Mouse (Mus musculus): ENCODE data around the gene Krt4. TPM values are rescaled to one million over a fixed set of nuclear protein-coding genes. Genes with fewer than 3 reads are reported as not detected.

The Krt4 gene
- total RNA-seq (2021) = not detected

GRCm38 (mm10) chr15:101924635-101925034 is at the start of gene Krt4:
Krt4 (minus strand) TSS chr15:101924735.
- intact Hi-C loops (cut with DNase I) = no loop called here
- no peak for DNase-seq

DNA sequence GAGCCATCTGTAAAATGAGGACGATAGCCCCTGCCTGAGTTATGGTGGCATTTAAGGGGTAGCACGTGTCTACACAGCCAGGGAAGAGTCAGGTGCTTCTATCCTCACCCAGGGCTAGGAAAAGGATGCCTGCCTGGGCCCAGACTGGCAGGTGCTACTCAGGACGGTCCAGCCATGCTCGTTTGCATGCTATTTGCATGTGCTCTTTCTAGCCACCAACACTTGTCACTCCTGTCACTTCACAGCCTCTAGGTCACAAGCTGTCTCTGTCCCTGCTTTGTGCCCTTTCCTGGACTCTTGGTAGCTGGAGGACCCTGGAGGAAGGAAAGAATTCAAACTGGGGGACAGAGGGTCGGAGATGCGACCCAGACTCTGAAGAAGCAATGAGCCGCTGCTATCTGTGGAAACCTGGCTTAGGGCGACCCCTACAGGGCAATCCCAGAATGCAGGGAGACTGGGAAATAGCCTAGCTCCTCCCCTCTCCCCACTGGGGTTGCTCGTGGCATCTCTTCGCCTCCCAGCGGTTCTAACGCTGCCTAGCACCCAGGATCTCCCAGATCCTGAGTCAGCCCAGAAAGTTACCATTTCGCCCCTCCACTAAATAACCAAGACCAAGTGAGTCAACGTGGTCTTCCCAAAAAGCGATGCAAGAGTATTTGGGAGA is 49.0 kb upstream of the Krt4 start:
- intact Hi-C loops (cut with DNase I) = loop anchor here (1.0 to 5.0 kb wide), 5 partner anchors 71 to 645 kb away; no protein-coding TSS in a partner anchor

DNA sequence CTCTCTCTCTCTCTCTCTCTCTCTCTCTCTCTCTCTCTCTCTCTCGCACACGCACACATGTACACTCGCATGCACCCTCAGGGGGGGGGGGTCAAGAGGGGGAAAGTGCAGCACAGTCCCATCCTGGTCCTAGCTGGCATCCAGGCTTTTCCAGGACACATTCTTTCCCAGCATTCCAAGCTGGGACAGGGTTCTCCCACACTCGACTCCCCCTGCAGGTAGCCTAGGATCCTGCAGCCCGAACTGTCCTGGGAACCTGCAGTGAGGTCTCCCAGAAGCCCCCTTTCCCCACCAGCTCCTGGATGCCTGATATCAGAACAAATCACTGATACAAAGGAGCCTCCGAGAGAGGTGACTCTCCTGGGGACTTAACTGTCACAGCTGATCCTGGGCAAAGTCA is 46.0 kb upstream of the Krt4 start:
- intact Hi-C loops (cut with DNase I) = loop anchor here (5.0 kb wide), 1 partner anchor 68 kb away; no protein-coding TSS in a partner anchor
- peak; percentile 46 to 56 for DNase-seq

More for the DNA sequence above, 49.0 kb upstream of the Krt4 start:
- peak; percentile 97 to 99 for DNase-seq

DNA sequence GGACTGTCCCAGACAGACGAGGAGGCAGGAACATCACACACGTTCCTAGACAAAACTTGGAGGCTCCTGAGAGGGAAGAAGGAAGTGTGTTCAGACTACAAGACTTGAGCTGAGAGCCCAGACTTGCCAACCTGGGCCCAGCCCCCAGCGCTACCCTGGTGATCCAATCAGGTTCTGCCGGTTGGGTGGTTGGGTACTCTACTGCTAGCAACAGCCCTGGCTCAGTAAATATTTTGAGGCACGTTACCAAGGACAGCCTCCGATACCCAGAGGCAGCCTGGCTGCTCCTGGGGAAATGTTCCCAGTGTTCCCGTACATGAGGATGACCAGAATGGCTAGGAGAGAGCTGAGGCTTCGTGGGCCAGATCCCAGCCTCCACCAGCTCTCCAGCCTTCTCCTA is 42.3 kb upstream of the Krt4 start:
- peak; percentile 17 to 18 for DNase-seq
- intact Hi-C loops (cut with DNase I) = no loop called here

DNA sequence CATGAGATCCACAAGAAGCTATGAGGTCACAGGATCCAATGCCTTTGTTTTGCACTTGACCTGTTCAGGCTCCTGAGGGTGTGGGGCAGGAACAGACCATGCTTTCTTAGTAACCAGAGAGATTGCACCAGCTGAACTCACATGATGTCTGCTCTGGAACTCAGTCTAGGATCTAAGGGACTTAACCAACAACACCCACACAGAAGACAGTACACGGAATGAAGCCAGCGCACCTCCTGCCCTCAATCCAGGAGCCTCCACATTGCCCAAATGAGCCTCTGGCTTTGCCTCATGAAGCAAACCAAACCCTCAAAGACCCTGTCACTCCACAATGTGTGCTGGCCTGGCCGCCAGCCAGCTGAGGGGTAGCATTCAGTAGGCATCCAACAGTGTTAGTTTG is 34.4 kb upstream of the Krt4 start:
- intact Hi-C loops (cut with DNase I) = no loop called here
- DNase-seq = no peak

- DNase-seq = no peak
- intact Hi-C loops (cut with DNase I) = no loop called here
Measured at GRCm38 (mm10) chr15:101954187-101954586, 29.7 kb upstream of the Krt4 start, which contains the start of gene Krt78. Krt78 (minus strand) TSS chr15:101954287.

DNA sequence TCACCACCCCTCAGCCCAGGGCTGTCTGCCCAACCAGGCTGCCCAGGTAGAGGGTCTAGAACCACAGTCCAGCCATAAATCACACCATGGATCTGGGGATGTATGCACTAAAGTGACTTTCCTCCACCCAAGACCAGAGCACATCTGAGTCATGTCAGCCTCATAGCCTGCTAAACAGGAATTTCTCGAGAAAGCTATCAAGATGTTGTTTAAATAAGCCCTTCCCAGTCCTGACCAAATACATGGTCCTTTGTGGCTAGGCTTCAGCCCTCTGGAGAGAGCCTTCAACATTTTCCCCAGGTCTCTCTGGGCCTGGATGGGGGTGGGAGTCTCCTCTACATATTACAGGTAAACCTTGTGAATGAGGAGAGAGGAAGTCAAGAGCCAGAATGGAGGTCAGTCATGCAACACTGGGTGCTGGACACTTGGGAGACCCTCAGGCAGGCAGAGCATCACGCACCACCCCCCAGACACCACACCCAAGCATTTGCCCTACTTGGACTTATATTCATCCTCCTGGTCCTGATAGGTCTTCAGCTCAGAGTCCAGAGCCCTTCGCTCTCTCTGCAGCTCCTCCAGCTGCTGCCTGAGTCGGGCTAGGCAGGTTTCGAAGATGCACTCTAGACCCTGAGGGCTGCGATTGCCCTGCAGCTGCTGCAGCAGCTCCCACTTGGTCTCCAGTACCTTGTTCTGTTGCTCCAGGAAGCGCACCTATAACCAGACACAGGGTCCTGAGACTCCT is 28.4 kb upstream of the Krt4 start:
- intact Hi-C loops (cut with DNase I) = no loop called here
- DNase-seq = no peak

GRCm38 (mm10) chr15:101945430-101945829 is 20.9 kb upstream of the Krt4 start:
- intact Hi-C loops (cut with DNase I) = no loop called here
- no peak for DNase-seq

GRCm38 (mm10) chr15:101941948-101942347 is 17.4 kb upstream of the Krt4 start:
- DNase-seq = peak; percentile 7 to 25
- intact Hi-C loops (cut with DNase I) = no loop called here

DNA sequence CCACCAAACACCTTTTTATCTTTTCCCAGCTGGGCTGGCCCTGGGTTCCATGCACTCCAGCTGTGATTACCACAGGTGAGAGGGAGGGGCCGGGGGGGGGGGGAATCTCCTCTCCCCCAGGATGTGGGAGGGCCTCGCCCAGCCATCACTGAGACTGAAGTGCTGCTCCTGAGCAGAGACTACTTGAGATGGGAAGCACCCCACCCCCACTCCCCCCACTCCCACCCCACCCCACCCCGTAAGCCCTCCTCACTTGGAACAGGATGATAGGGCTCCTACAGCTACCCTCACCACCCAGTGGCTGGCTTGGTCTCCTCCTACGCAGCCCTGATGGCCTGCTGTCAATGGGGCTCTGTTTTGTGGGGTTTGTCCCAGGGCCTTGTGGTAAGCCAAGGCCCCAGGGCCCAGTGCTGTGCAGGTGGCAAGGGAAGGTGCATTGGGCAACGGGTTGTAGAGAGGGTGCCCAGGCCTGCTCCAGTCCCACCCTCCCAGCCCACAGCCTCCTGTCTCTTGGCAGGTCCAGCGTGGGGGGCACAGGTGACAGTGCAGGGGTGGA is 15.8 kb upstream of the Krt4 start, which contains the start of gene Krt79:
Gene Krt79 (minus strand): TSS at position 51 of the 556 bp plus-strand sequence.
- DNase-seq = no peak
- intact Hi-C loops (cut with DNase I) = no loop called here

DNA sequence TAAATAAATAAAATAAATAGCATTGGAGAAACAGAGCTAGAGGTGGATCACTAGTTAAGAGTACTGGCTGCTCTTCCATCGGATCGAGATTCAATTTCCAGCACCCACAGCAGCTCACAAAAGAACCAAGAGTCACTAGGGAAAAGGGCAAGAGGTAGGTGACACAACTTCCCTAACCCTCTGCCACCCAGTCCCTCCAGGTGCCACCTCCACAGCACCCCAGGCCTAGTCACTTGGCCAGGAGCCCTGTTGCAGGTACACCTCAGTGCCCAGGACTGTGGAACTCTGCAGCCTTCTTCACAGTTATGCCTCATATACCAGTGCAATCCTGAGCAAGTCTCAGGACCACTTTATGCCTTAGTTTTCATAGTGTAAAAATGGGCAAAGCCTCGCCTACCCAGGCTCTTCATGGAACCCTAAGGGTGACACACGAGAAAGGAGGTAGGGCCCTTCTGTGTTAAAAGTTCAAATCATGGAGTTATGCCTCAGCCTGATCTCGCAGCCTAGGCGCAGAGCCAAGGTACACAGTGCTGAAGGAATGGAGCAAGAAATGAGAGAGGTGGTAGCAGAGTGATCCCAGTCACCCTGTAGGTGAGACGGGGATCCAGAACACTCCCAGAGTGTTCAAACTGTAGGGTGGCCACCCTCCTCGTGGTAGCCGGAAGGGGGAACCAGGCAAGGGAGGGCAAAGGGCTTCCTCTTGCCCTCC is 14.2 kb upstream of the Krt4 start:
- intact Hi-C loops (cut with DNase I) = no loop called here
- DNase-seq = no peak

DNA sequence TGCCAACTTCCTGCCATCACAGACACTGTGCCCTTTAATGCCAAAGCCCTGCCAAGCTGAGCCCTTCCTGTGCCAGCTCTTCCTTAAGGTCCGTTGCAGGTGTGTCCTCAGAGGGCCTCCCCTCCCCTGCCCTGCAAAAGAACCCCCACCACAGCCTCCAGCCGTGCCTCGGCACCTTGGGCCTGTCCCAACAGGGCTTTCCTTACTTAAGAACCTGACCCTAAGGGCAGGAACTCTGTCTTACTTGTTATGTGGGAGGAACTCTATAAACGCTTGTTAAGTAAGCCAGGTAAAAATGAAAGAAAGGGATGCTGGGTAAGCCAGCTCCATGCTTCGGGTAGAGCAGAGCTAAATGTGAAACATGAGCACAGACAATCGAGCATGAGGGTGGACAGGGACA is 8.5 kb upstream of the Krt4 start:
- intact Hi-C loops (cut with DNase I) = no loop called here
- DNase-seq = no peak

GRCm38 (mm10) chr15:101929666-101930065 is 5.1 kb upstream of the Krt4 start:
- peak in 1 of 2 experiments; percentile 24 for DNase-seq
- intact Hi-C loops (cut with DNase I) = no loop called here

GRCm38 (mm10) chr15:101929087-101929486 is 4.6 kb upstream of the Krt4 start:
- no peak for DNase-seq
- intact Hi-C loops (cut with DNase I) = no loop called here

GRCm38 (mm10) chr15:101927340-101928080 is 3.0 kb upstream of the Krt4 start:
- peak in 1 of 2 experiments; percentile 28 for DNase-seq
- intact Hi-C loops (cut with DNase I) = no loop called here

GRCm38 (mm10) chr15:101925041-101925440 is 506 bp upstream of the Krt4 start:
- no peak for DNase-seq
- intact Hi-C loops (cut with DNase I) = no loop called here

GRCm38 (mm10) chr15:101922296-101922695 is 2.2 kb downstream of the Krt4 start:
- intact Hi-C loops (cut with DNase I) = no loop called here
- DNase-seq = no peak

DNA sequence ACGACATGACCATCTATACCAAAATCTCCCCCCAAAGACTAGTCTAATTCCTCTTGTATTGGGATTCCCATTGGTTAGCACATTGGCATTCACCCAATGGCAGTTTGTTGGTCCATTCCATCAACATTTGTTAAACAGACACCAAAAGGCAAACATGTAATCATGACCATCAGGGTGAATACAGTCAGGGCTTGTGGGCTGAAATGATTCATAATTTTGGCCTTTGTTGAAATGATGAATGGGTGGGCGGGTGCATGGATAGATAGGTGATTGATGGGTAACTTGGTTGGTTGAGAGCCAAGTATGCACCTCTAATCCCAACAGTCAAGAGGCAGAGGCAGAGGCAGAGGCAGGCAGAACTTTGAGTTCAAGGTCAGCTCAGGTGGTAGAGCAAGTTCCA is 8.5 kb downstream of the Krt4 start:
- intact Hi-C loops (cut with DNase I) = no loop called here
- no peak for DNase-seq

DNA sequence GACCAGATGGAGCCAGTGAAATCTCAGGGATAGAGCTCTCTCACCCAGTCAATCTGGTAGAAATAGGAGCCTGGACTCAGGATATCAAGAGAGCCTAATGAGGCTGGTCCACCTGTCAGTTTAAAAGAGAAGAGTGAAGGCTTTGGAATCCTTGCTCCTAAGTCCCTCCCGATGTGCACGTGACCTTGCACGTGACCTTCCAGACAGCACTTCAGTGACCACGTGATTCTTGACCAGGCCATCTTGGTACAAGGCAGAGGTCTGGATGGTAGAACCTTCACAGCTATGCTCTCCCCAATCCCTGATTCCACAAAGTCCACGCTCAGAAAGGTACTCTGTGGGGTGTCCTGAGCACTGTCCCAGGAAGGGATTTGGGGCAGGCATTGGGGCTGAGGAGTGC is 19.7 kb downstream of the Krt4 start:
- intact Hi-C loops (cut with DNase I) = loop anchor here (5.0 kb wide), 1 partner anchor 67 kb away; no protein-coding TSS in a partner anchor
- no peak for DNase-seq

Measured in heart, postnatal 36 days (tissue).